Mouse (Mus musculus) hindbrain, embryonic 15.5 days (tissue): ENCODE results near the gene Tlr9. TPM values are rescaled to one million over a fixed set of nuclear protein-coding genes. Genes with fewer than 3 reads are reported as not detected.

Source experiments
- ATAC-seq: fragments of 200-750 bp; cut with Nextera tagmentation; 2 replicates; pipeline ENCODE4 v1.8.0; 2017; ENCODE audit warnings: low read depth, moderate number of reproducible peaks, moderate TSS enrichment; ENCODE audit not compliant: low FRiP score
- H3K27ac ChIP-seq: fragments of 300-500 bp; sonication (generic); replicated peaks from 2 replicates; pipeline ENCODE4 v1.5.1; 2015; ENCODE audit warnings: mild to moderate bottlenecking, inconsistent platforms
- H3K27me3 ChIP-seq: fragments of 300-500 bp; sonication (generic); 2 replicates; pipeline ENCODE4 v1.6.1; 2015; ENCODE audit warnings: control low read depth, inconsistent platforms
- H3K36me3 ChIP-seq: fragments of 300-500 bp; sonication (generic); 2 replicates; pipeline ENCODE4 v1.6.1; 2015; ENCODE audit warnings: control low read depth, inconsistent platforms
- H3K4me1 ChIP-seq: fragments of 300-500 bp; sonication (generic); replicated peaks from 2 replicates; pipeline ENCODE4 v1.6.1; 2015; ENCODE audit warnings: control low read depth, inconsistent platforms
- H3K4me2 ChIP-seq: fragments of 300-500 bp; sonication (generic); 2 replicates; pipeline ENCODE4 v1.6.1; 2015; ENCODE audit warnings: moderate library complexity, mild to moderate bottlenecking, inconsistent platforms
- H3K4me3 ChIP-seq: fragments of 300-500 bp; sonication (generic); 2 replicates; pipeline ENCODE4 v1.5.1; 2015; ENCODE audit warnings: mild to moderate bottlenecking, inconsistent platforms
- H3K9ac ChIP-seq: fragments of 300-500 bp; sonication (generic); 2 replicates; pipeline ENCODE4 v1.6.1; 2015; ENCODE audit warnings: inconsistent platforms
- H3K9me3 ChIP-seq: fragments of 300-500 bp; sonication (generic); 2 replicates; pipeline ENCODE4 v1.6.1; 2016; ENCODE audit warnings: control low read depth, inconsistent platforms
- WGBS: fragments of 180-500 bp; shearing (Covaris S2); methylation state at CpG from one replicate; pipeline ENCODE4 v1.1.7; 2015; 5-methylcytosine and 5-hydroxymethylcytosine counted together
- polyA plus RNA-seq: library from polyadenylated mRNA; unstranded; fragments of >200 nt; fragmentation: Nextera tagmentation; extraction: Ambion mirVana; gene quantifications from 2 replicates; pipeline ENCODE4 v1.2.1, GENCODE M21; 2015

Tlr9 gene
- polyA plus RNA-seq, 1 experiment from 2014 or later = 0.09 TPM

DNA sequence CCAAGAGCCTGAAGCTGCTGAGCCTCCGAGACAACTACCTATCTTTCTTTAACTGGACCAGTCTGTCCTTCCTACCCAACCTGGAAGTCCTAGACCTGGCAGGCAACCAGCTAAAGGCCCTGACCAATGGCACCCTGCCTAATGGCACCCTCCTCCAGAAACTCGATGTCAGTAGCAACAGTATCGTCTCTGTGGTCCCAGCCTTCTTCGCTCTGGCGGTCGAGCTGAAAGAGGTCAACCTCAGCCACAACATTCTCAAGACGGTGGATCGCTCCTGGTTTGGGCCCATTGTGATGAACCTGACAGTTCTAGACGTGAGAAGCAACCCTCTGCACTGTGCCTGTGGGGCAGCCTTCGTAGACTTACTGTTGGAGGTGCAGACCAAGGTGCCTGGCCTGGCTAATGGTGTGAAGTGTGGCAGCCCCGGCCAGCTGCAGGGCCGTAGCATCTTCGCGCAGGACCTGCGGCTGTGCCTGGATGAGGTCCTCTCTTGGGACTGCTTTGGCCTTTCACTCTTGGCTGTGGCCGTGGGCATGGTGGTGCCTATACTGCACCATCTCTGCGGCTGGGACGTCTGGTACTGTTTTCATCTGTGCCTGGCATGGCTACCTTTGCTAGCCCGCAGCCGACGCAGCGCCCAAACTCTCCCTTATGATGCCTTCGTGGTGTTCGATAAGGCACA is 3.2 kb downstream of the Tlr9 start:
- H3K4me1 ChIP-seq = peaks cover 10% of the 10 kb centered on the region
- peak overlapping the region; percentile 49 for H3K9ac ChIP-seq
- H3K36me3 ChIP-seq = no peaks in the 10 kb centered on the region
- H3K4me2 ChIP-seq = peak overlapping the region; percentile 78
- no peaks in the 10 kb centered on the region for H3K9me3 ChIP-seq
- peaks cover 8% of the 10 kb centered on the region; the same call in 1 of the 2 replicates for H3K27me3 ChIP-seq
- 64% methylated on average over 24 of the region's 24 CpGs for WGBS
- peak overlapping the region; percentile 39 for H3K4me3 ChIP-seq
- H3K27ac ChIP-seq = peak overlapping the region; percentile 60
- 0 out of 2 replicates have a peak, but pooled peaks have one; percentile 13 for ATAC-seq

DNA sequence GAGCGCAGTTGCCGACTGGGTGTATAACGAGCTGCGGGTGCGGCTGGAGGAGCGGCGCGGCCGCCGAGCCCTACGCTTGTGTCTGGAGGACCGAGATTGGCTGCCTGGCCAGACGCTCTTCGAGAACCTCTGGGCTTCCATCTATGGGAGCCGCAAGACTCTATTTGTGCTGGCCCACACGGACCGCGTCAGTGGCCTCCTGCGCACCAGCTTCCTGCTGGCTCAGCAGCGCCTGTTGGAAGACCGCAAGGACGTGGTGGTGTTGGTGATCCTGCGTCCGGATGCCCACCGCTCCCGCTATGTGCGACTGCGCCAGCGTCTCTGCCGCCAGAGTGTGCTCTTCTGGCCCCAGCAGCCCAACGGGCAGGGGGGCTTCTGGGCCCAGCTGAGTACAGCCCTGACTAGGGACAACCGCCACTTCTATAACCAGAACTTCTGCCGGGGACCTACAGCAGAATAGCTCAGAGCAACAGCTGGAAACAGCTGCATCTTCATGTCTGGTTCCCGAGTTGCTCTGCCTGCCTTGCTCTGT is 3.8 kb downstream of the Tlr9 start:
- Histone ChIP-seq H3K4me3 (peak overlapping the region; percentile 39), H3K27ac (peak overlapping the region; percentile 60), H3K4me1 (peaks cover 10% of the 10 kb centered on the region), H3K4me2 (peak overlapping the region; percentile 78), H3K36me3 (no peaks in the 10 kb centered on the region), H3K27me3 (peaks cover 8% of the 10 kb centered on the region; the same call in 1 of the 2 replicates), H3K9me3 (no peaks in the 10 kb centered on the region), H3K9ac (peak overlapping the region; percentile 49)
- 6% methylated on average over 34 of the region's 34 CpGs for WGBS
- ATAC-seq = peak; percentile 75

DNA sequence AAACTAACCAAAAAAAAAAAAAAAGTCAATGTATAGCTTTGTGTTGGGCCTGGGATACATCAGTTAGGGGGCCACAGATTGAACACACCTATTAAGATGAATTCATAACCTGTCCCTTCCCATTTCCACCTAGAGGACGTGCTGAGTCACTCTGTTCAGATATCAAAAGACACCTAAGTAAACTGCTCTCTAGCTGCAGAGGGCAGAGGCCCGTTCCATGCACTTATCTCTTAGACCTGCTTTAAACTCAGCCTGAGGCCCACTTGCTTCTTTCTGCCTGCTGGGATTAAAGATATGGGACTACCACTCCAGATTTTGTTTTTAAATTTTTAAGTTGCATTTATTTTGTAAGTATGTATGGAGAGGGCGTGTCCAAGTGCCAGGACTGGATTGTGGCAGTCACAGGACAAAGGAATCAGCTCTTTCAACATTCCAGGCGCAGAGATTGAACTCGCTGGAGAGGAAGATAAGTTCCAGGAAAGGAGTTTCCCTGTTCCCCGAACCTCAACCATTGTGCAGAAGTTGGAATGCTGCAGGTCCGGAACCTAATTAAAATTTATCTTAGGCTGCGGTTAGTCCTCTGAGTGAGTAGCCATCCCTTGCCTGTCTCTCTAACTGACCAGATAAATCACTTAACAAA is 5.5 kb downstream of the Tlr9 start:
- Histone ChIP-seq H3K36me3 (peaks cover 5% of the 10 kb centered on the region; the same call in 1 of the 2 replicates), H3K27ac (no peak overlapping the region), H3K9me3 (no peaks in the 10 kb centered on the region), H3K4me2 (no peak overlapping the region), H3K9ac (no peak overlapping the region), H3K4me3 (no peak overlapping the region), H3K4me1 (peaks cover 10% of the 10 kb centered on the region), H3K27me3 (peaks cover 8% of the 10 kb centered on the region; the same call in 1 of the 2 replicates)
- no peak for ATAC-seq
- WGBS = 76% methylated on average over 8 of the region's 8 CpGs

DNA sequence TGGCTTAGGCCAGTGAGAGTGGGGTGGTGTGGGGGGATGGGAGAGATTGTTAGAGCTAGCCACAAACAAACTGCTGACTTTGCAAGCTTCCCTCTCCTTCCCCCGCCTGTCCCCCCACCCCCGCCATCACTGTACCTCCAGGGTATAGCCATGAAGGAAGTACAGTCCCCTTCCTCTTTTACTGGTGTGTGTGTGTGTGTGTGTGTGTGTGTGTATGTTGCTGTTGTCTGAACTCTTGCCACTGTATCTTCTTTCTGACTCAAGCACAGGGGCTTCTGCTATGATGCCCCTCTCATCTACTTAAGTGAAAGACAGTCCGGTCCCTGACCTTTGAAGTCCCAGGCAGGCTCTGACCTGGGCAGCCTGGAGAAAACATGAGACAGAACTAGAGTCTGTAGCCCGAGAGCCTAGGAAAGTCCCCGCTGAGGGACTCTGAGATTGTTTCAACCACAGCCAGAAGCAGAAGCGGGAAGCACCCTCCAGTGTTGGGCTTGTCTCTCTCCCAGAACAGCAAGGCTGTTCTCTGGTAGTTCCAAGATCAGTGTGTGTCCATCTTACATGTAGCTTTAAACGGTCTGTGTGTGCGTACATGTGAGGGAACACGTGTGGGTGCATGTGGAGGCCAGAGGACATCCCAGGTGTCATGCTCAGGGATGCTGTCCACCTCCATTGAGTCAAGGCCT is 7.8 kb downstream of the Tlr9 start:
- no peaks in the 10 kb centered on the region for H3K9me3 ChIP-seq
- H3K27ac ChIP-seq = no peak overlapping the region
- H3K9ac ChIP-seq = no peak overlapping the region
- peaks cover 10% of the 10 kb centered on the region for H3K4me1 ChIP-seq
- peaks cover 3% of the 10 kb centered on the region; the same call in 1 of the 2 replicates for H3K27me3 ChIP-seq
- ATAC-seq = no peak
- peaks cover 20% of the 10 kb centered on the region for H3K36me3 ChIP-seq
- 81% methylated on average over 9 of the region's 9 CpGs for WGBS
- no peak overlapping the region for H3K4me2 ChIP-seq
- H3K4me3 ChIP-seq = no peak overlapping the region

- 60% methylated on average over 3 of the region's 3 CpGs for WGBS
- ATAC-seq = no peak
- no peaks in the 10 kb centered on the region for H3K27me3 ChIP-seq
Measured at GRCm38 (mm10) chr9:106230734-106231106, 8.3 kb downstream of the Tlr9 start.

DNA sequence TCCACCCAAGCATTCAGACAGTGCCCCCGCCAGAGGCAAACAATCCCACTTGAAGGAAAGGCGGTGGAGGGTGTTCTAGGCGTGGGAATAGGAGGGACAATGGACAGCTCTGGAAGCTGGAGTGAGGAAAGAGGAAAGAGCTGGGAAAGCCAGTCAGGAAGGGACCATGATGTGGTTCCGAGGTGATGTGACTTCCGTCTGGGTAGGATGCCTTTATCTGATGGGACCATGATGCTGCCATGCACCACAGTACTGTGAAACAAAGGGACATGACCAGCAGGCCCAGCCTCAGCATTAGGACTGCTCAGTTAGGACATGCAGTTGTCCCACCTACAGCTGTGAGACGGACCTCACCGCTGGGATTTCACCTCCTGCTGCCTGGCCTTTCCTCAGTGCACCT is 8.8 kb downstream of the Tlr9 start:
- peaks cover 30% of the 10 kb centered on the region for H3K36me3 ChIP-seq
- H3K9ac ChIP-seq = no peak overlapping the region
- H3K4me1 ChIP-seq = peaks cover 3% of the 10 kb centered on the region
- no peaks in the 10 kb centered on the region for H3K9me3 ChIP-seq
- no peak overlapping the region for H3K27ac ChIP-seq
- ATAC-seq = no peak
- H3K27me3 ChIP-seq = no peaks in the 10 kb centered on the region
- H3K4me3 ChIP-seq = no peak overlapping the region
- no peak overlapping the region for H3K4me2 ChIP-seq
- 77% methylated on average over 7 of the region's 7 CpGs for WGBS

More at GRCm38 (mm10) chr9:106230734-106231106, 8.3 kb downstream of the Tlr9 start:
- Histone ChIP-seq H3K4me1 (peaks cover 8% of the 10 kb centered on the region), H3K4me3 (no peak overlapping the region), H3K36me3 (peaks cover 25% of the 10 kb centered on the region), H3K27ac (no peak overlapping the region), H3K4me2 (no peak overlapping the region), H3K9me3 (no peaks in the 10 kb centered on the region), H3K9ac (no peak overlapping the region)

- Histone ChIP-seq H3K27ac (no peak overlapping the region), H3K9me3 (no peaks in the 10 kb centered on the region), H3K9ac (no peak overlapping the region), H3K4me1 (no peaks in the 10 kb centered on the region), H3K36me3 (peaks cover 36% of the 10 kb centered on the region), H3K4me2 (no peak overlapping the region), H3K4me3 (no peak overlapping the region), H3K27me3 (no peaks in the 10 kb centered on the region)
- ATAC-seq = no peak
- WGBS = 87% methylated on average over 4 of the region's 4 CpGs
Measured at GRCm38 (mm10) chr9:106231816-106232215, 9.4 kb downstream of the Tlr9 start.

GRCm38 (mm10) chr9:106232956-106233355 is 10.6 kb downstream of the Tlr9 start:
- peaks cover 47% of the 10 kb centered on the region for H3K36me3 ChIP-seq
- ATAC-seq = no peak
- H3K27ac ChIP-seq = no peak overlapping the region

DNA sequence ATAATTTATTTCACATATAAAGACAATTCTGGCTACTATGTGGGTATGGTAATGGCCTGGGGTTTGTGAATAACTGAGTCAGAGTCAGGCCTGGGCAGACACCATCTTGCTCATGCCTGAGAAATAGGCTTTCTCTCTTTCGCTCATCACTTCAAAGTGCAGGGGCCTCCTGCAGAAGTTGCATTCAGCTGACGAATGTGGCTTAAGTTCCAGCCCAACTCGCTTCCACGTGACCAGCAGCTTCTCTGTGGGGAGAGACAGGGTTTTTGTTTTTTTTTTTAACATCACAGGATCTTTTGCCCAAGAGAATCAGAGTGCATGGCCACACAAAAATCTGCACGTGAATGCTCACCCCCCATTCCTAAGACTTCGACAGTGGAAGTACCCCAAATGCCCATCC is 11.6 kb downstream of the Tlr9 start:
- no peak for ATAC-seq
- Histone ChIP-seq H3K4me3 (no peak overlapping the region), H3K9me3 (no peaks in the 10 kb centered on the region), H3K4me1 (no peaks in the 10 kb centered on the region), H3K36me3 (peaks cover 57% of the 10 kb centered on the region), H3K9ac (no peak overlapping the region), H3K27ac (no peak overlapping the region), H3K27me3 (no peaks in the 10 kb centered on the region), H3K4me2 (no peak overlapping the region)
- 82% methylated on average over 6 of the region's 6 CpGs for WGBS

More at GRCm38 (mm10) chr9:106232956-106233355, 10.6 kb downstream of the Tlr9 start:
- WGBS = 85% methylated on average over 3 of the region's 3 CpGs
- no peaks in the 10 kb centered on the region for H3K9me3 ChIP-seq
- H3K27me3 ChIP-seq = no peaks in the 10 kb centered on the region
- H3K4me2 ChIP-seq = no peak overlapping the region
- no peaks in the 10 kb centered on the region for H3K4me1 ChIP-seq
- no peak overlapping the region for H3K4me3 ChIP-seq
- no peak overlapping the region for H3K9ac ChIP-seq

DNA sequence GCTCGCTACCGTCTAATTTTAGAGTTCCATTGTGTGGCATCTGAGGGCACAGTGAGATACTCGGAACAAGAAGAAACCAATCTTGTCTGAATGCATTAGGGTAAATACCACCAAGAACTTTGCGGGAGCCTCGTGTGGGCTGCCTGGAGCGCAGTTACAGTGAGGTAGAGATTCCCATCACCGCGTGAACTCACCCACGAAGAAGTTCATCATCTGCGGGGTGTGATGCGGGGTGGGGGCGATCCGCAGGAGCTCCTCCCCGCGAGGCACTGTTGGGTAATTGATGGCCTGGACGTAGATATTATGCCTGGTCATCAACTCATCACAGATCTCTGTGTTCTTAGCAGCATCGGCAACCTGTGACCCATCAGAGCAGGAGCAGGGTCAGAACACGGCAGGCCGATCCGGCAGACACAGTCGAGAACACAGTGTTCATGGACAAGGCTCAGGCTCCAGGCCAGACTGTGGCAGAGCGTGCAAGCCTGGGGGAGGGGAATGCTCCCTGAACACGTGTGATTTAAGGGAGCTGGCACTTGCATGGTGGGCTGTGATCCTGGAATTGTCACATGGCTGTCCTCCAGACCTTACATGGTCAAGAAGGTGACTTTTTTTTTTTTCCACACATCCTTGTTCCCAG is 12.9 kb downstream of the Tlr9 start:
- Histone ChIP-seq H3K36me3 (peaks cover 71% of the 10 kb centered on the region), H3K9me3 (no peaks in the 10 kb centered on the region), H3K27me3 (no peaks in the 10 kb centered on the region), H3K27ac (no peak overlapping the region), H3K4me3 (no peak overlapping the region), H3K4me1 (no peaks in the 10 kb centered on the region), H3K4me2 (no peak overlapping the region), H3K9ac (no peak overlapping the region)
- 87% methylated on average over 23 of the region's 23 CpGs for WGBS
- ATAC-seq = no peak

- Histone ChIP-seq H3K4me2 (no peak overlapping the region), H3K9me3 (no peaks in the 10 kb centered on the region), H3K4me1 (no peaks in the 10 kb centered on the region), H3K36me3 (peaks cover 80% of the 10 kb centered on the region), H3K27ac (no peak overlapping the region), H3K9ac (no peak overlapping the region), H3K27me3 (no peaks in the 10 kb centered on the region), H3K4me3 (no peak overlapping the region)
- ATAC-seq = no peak
- WGBS = 91% methylated on average over 23 of the region's 23 CpGs
Measured at GRCm38 (mm10) chr9:106236156-106236817, 13.9 kb downstream of the Tlr9 start.
